Mouse (Mus musculus): ENCODE data around the gene Atp1b3.
A peak's percentile ranks its signal among the peaks of the same experiment; 100 is the strongest.
"Not testable (repeated sequence)": the region's sequence is repeated elsewhere in the genome, so short reads cannot be mapped to it uniquely, and the experiment has no call there.

Gene Atp1b3

DNA sequence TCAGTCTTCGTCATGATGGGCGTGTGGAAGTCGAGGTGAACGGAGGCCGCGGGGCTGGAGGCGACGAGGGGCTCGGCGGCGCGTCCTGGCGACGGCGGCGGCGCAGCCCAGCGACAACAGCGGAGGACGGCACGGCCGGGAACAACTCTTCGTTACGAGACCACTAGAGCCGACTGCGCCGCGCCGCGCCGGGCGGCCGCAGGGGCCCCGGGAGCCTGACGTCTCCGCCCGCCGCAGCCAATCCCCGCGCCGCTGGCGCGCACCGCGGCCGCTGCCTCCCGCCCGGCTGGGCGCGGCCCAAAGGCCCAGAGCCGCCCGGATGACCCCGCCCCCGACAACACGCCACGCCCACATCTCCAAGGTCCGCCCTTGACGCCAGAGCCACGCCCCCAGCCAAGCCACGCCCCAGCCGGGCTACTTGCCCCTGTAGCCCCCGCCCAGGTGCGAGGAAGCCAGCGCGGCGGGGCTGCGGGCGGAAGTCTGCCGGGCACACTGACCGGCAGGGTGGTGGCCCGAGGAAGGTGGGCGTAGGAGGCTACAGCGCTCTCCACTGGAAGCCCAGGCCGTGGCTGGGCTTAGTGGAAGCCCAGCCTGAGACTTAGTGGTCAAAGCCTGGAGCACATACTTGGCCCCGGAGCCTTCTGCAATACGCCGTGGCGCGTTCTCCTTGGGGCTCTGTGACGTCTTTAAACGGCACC is at the start of gene Atp1b3:
Gene Atp1b3, minus strand, starts transcription at position 302 of the 698 bp plus-strand sequence.
- peak; percentile 99 for DNase-seq

DNA sequence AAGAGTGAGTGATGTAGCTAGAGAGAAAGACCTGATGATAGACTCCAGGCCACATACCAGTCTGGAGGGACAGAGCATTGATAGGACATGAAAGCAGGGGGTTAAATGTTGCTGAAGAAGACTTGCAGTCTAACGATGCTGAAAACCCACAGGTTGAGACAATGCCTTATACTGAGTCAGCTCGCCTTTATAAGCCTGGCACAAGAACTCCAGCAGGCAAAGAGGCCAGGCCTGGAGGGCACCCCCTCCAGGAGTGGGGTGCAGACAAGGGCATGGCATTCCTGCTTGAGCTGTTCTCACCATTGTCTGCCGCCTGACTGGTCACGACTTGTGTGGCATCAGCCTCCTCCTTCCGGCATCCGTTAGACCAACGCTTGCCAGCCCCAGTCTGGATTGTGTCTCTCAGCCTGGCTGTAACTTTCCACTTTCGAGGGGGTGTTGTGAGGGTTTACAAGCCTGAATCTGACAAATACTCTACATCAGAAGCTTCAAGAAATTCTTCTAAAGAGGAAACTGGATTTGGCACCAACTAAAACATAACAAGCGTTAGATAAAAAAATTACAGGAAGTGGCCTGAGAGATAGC is 48.7 kb upstream of the Atp1b3 start:
- DNase-seq: peak; percentile 53

DNA sequence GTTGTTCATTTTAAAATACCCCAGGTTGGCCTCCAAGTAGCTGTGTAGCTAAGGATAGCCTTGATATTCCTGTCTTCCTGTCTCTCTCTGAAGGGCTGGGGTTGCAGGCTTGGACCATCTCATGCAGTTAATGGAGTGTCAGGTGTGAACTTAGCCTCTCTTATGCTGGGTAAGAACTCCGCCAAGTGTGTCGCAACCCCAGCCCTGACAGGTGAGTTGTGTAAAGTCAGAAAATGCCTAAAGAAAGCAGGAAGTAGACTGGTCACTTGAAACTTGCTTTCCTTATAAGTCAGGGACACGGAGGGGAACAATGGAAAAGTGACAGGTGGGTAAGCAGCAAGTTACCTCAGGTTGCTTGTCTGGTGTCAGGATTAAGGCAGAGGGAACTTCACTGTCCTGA is 40.1 kb upstream of the Atp1b3 start:
- no peak for DNase-seq

DNA sequence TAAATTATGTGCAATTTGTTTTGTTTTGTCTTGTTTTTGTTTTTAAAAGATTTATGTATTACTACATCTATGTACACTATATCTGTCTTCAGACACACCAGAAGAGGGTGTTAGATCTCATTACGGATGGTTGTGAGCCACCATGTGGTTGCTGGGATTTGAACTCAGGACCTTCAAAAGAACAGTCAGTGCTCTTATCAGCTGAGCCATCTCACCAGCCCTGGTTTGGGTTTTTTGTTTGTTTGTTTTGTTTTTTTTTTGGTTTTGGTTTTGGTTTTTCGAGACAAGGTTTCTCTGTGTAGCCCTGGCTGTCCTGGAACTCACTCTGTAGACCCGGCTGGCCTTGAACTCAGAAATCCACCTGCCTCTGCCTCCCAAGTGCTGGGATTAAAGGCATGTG is 35.7 kb upstream of the Atp1b3 start:
- DNase-seq: not testable (repeated sequence)

DNA sequence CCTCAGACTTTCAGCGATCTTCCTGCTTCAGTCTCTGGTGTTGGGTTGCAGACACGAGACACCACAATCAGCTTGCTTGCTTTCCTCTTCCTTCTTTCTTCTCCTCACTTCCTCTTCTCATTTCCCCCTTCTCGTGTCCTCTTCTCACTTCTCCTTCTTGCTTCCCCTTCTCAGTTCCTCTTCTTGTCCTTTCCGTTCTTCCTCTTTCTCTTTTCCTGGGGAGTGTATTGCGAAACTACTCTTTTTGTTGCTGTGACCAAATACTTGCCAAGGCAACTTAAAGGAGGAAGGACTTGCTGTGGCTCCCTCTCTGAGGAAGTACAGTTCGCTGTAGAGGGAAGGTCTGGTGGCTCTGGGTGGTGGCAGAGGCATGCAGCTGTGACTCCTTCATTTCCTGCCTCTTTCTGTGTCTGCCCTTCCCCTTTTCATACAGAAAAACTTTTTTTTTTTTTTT is 35.2 kb upstream of the Atp1b3 start:
- no peak for DNase-seq

GRCm38 (mm10) chr9:96398614-96399013 is 34.4 kb upstream of the Atp1b3 start:
- no peak for DNase-seq

- no peak for DNase-seq
Observed at GRCm38 (mm10) chr9:96398165-96398564, 33.9 kb upstream of the Atp1b3 start.

- DNase-seq: no peak
Observed at GRCm38 (mm10) chr9:96394910-96395690, 30.9 kb upstream of the Atp1b3 start.

DNA sequence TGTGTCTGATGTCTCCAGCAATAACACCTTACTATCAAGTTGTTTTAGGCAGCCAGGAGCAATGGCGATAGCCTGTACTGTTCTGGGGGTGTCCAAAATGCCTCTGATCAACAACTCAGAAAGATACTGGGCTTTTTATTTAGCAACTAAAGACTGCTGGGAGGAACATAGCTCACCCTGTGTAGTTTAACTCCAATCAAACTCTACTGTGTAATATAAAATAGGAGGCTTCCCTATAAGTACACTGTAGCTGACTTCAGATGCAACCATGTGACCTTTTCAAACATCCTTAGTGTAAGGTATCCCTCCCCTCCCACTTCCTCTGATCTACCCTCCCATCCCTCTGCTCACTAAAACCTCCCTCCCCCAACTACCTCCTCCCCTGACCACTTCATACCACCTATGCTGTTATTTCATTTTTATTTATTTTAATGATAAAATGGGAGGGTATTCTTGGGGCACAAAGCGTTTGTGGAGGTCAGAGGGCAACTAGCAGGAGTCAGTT is 29.5 kb upstream of the Atp1b3 start:
- no peak for DNase-seq

DNA sequence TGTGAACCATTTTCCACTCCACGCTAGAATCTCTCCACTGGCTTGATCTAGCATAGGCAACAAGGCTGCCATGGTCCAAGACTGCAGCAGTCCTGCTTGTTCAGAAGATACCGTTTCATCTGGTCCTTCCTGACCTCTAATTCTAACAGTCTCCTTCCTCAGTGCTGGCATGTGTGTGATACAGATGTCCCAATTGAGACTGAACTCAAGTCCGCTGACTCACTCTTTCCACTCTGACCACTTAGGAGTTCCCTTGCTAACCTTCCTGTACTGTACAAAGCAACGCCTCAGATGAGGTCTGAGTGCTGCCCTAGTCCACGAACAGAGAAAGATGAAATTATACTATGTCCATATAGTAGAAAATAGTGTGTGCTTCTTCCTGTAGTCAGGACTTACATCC is 28.9 kb upstream of the Atp1b3 start:
- DNase-seq: no peak

DNA sequence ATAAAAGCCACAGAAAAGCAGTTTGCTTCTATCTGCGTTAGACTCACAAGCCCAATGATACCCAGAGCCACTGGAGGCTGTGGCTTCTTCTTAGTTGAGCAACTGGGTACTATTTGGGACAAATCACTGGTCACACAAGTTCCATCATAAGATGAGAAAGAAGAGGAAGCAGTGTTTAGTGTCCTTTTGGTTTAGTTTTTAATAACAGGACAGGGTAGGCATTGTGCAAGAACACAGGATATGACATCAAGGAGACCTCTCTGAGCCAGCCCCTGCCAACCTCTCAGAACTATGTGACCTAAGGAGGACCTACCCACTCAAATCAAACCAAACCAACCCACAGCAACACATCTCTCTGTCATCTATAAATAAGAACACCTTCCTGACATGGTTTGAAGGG is 27.7 kb upstream of the Atp1b3 start:
- DNase-seq: no peak

GRCm38 (mm10) chr9:96383714-96384487 is 19.7 kb upstream of the Atp1b3 start:
- no peak for DNase-seq

GRCm38 (mm10) chr9:96382756-96383155 is 18.5 kb upstream of the Atp1b3 start:
- no peak for DNase-seq

DNA sequence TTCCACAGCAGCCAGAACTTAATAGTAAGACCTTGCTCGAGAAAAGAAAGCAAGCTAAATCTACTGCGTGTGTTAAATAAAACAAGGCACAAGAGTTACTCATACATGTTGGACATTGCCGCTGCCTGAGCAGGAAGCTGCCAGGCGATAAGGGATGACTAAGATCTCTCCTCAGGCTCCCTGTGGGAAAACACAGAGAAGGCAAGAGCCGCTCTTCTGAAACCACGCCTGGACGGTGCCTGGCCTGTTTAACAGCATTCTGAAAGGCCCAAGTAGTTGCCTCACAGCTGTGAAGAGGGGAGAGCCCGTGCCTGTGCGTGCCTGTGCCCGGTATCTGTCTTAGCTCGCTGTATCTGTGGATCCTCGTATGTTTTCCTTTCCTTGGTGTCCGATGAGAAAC is 17.2 kb upstream of the Atp1b3 start:
- no peak for DNase-seq

GRCm38 (mm10) chr9:96379551-96379950 is 15.3 kb upstream of the Atp1b3 start:
- DNase-seq: no peak

GRCm38 (mm10) chr9:96378747-96379146 is 14.5 kb upstream of the Atp1b3 start:
- DNase-seq: no peak

- DNase-seq: no peak
Observed at GRCm38 (mm10) chr9:96377096-96377495, 12.9 kb upstream of the Atp1b3 start.

- DNase-seq: no peak
Observed at GRCm38 (mm10) chr9:96375819-96376218, 11.6 kb upstream of the Atp1b3 start.

DNA sequence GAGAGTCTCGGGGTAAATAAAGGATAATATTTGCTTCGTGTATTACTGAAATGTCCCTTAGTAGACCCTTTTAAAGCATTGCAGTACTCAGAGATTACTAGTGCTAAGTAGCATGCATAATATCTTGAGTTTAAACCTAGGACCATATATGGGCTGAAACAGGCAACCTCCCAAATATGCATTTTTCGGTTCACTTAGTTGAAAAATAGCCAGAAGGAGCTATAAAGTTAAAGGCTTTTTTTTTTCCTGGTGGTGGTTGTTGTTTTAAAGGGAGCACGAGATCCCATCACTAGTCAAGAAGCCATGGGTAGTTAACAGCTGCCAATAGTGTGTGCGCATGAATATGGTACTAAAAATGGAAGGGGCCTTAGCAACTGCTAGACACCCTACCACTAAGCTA is 6.8 kb upstream of the Atp1b3 start:
- no peak for DNase-seq

DNA sequence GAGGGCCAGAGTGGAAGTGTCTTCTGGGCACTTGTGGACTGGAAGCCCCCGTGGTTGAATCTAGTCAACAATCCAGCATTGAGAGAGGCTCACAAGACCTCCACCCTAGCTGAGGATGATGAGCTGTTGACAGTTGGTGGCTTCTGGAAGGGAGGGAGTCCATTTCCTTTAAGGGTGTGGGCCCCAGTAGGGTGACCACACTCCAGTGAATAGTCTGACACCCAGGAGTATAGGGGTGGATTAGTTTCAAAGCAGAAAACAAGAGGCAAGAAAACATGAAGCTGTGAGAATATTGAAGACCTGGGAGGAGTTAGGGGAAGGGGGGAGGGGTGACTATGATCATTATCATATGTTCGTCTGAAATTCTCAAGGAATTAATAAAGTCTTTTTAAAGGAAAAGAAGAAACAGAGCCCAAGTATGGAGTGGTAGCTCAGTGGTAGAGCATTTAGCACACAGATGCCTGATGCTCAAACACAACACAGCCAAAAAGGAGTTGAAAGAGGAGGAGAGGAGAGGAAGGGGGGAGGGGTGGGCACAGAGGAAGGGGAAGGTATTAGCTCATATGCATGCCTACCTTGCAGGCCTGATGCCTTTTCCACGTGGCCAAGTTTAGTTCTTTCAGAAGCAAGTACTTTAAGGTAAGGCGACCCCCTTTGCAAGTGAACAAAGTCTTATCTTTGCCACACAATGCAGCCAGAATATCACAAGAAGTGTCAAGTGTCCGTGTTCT is 5.6 kb upstream of the Atp1b3 start:
- no peak for DNase-seq

- peak; percentile 18 for DNase-seq
Observed at GRCm38 (mm10) chr9:96365271-96365872, 1.1 kb upstream of the Atp1b3 start.

Data from kidney, adult 9 months (tissue).